Mouse (Mus musculus): ENCODE measurements around the gene Camsap2. TPM values are rescaled to one million over a fixed set of nuclear protein-coding genes. Genes with fewer than 3 reads are reported as not detected.

The Camsap2 gene
- polyA plus RNA-seq, 1 experiment from 2014 or later, result 27.5 TPM

DNA sequence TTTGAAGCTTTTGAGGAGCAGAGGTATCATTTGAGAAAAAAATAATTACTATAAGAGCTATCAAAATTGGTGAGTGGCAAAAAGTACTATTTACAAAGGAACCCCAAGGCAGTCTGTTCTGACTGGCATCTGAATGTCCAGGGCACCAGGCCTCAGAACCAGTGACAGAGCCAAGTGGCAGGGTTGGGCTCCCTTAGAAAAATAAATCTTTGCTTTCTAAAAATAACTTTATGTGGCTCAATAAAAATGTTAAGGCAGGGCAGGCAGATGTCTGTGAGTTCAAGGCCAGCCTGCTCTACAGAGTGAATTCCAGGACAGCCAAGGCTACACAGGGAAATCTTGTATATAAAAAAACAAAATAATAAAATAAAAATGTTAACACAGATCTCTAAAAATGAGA is 51.9 kb downstream of the Camsap2 start:
- no peak overlapping the region for H3K4me3 ChIP-seq
- H3K36me3 ChIP-seq, result peaks cover 14% of the 10 kb centered on the region
- no peak overlapping the region for H3K27ac ChIP-seq (replicated peaks)
- no peaks in the 10 kb centered on the region for H3K9me3 ChIP-seq
- H3K27me3 ChIP-seq, result no peaks in the 10 kb centered on the region
- H3K4me2 ChIP-seq, result no peak overlapping the region
- peaks cover 7% of the 10 kb centered on the region; the same call in 1 of the 2 replicates for H3K4me1 ChIP-seq (replicated peaks)
- ATAC-seq (ENCODE audit: low read depth), result no peak
- H3K9ac ChIP-seq, result no peak overlapping the region

DNA sequence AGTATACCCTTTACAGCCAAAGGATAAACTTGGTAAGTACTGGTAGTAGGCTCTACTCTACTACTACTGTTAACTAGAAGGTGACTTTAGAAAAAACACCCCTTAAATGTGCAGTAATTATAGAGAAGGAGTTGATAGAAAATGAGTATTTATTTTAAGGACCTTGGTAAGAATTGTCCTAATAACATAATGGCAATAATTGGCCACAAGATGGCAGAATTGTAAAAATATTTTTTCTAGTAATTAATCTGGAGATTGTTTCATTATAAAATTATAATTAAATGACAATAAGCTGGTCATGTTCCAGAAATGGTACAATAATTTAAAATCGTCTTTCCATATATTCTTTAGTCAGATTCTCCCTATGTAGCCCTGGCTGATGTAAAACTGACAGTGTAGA is 56.1 kb downstream of the Camsap2 start:
- H3K27me3 ChIP-seq, result no peaks in the 10 kb centered on the region
- ATAC-seq (ENCODE audit: low read depth), result no peak
- no peaks in the 10 kb centered on the region for H3K9me3 ChIP-seq
- H3K4me3 ChIP-seq, result no peak overlapping the region
- WGBS, result 83% methylated on average over 1 of the region's 1 CpGs
- H3K9ac ChIP-seq, result no peak overlapping the region
- H3K36me3 ChIP-seq, result peaks cover 22% of the 10 kb centered on the region
- H3K4me2 ChIP-seq, result no peak overlapping the region
- no peak overlapping the region for H3K27ac ChIP-seq (replicated peaks)
- no peaks in the 10 kb centered on the region for H3K4me1 ChIP-seq (replicated peaks)

DNA sequence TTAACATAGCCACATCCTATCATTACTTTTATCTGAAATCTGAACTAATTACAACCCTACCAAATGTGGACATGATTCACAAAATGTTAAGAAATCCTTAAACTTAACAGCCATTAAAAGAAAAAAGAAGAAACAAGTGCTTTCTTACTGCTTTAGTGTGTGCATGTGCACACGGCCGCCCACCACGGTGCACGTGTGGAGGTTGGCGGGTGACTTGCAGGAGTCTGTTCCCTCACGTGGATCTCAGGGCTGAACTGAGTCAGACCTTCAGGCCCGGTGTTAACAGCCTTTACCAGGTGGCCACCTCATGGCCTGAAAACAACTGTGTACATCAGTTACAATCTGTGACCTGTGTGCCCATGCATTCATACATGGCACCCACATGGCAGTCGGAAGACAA is 68.5 kb downstream of the Camsap2 start:
- Histone ChIP-seq H3K9ac (no peak overlapping the region), H3K9me3 (no peaks in the 10 kb centered on the region), H3K4me3 (no peak overlapping the region), H3K4me1 (replicated peaks) (no peaks in the 10 kb centered on the region), H3K27ac (replicated peaks) (no peak overlapping the region), H3K4me2 (no peak overlapping the region), H3K36me3 (peaks cover 91% of the 10 kb centered on the region), H3K27me3 (no peaks in the 10 kb centered on the region)
- 96% methylated on average over 8 of the region's 8 CpGs for WGBS
- no peak for ATAC-seq (ENCODE audit: low read depth)

DNA sequence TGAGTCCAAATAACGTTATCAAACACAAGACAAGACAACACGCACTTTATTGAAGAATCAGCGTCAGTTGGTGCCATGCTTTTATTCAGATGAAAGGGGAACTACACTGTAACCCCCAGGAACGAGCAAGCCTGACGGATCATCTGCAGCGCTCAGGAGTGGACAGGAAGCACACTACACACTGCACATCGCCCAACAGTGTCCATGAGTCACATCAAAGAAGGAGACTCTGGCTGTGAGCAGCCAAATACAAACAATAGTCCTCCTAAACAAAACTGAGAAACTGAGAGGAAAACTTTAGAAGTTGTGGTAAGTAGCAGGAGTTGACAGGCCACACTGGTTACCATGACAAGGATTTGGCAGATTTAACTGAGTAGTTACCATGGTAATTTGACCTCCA is 77.7 kb downstream of the Camsap2 start:
- no peak for ATAC-seq (ENCODE audit: low read depth)

DNA sequence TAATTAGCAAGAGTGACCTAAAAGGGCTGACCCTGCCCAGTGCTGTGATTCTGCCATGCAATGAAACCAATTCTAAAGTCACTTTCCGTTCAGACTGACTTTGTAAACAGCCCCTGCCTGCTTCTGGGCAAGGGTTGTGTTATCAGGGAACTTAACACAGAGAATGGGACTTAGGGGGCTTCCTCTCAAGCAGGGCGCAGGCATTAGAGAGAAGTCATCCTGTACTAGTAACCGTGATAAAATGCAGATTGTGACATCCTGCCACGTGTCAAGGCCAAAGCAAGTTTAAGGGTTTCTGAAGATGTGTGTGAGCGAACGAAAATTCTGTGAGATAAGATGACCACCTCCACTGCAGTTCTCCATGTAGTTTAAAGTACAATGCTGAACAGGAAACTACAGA is 79.8 kb downstream of the Camsap2 start:
- WGBS, result 70% methylated on average over 6 of the region's 6 CpGs
- H3K27me3 ChIP-seq, result peaks cover 17% of the 10 kb centered on the region
- no peak overlapping the region for H3K4me3 ChIP-seq
- no peak for ATAC-seq (ENCODE audit: low read depth)
- H3K9me3 ChIP-seq, result no peaks in the 10 kb centered on the region
- no peak overlapping the region for H3K27ac ChIP-seq (replicated peaks)
- H3K4me1 ChIP-seq (replicated peaks), result peaks cover 2% of the 10 kb centered on the region; the same call in 1 of the 2 replicates
- H3K36me3 ChIP-seq, result peaks cover 28% of the 10 kb centered on the region
- H3K4me2 ChIP-seq, result no peak overlapping the region
- H3K9ac ChIP-seq, result no peak overlapping the region

More for the DNA sequence above, 77.7 kb downstream of the Camsap2 start:
- H3K27me3 ChIP-seq, result no peaks in the 10 kb centered on the region
- 74% methylated on average over 7 of the region's 7 CpGs for WGBS
- H3K36me3 ChIP-seq, result peaks cover 49% of the 10 kb centered on the region
- H3K4me1 ChIP-seq (replicated peaks), result no peaks in the 10 kb centered on the region
- no peak overlapping the region for H3K4me2 ChIP-seq
- no peak overlapping the region for H3K4me3 ChIP-seq
- H3K27ac ChIP-seq (replicated peaks), result no peak overlapping the region
- no peaks in the 10 kb centered on the region for H3K9me3 ChIP-seq
- H3K9ac ChIP-seq, result no peak overlapping the region

DNA sequence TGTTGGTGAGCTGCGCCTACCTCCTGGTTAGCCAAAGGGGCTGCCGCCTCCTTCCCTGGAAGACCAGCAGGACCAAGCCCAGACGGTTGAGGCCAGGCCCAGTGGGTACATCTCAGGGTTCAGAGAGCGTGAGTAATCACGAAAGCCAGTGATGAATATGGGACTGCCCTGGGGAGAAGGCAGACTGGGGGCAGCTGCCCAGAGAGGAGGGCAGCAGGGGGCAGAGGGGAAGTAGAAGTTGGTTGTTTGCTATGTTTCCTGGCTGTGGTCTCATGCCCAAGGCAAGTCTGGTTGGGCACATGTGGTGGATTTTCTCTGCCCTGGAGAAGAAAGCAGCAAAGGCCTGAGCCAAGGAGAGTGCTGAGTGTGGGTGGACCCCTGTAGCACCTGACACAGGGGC is 82.5 kb downstream of the Camsap2 start:
- Histone ChIP-seq H3K9me3 (no peaks in the 10 kb centered on the region), H3K36me3 (peaks cover 8% of the 10 kb centered on the region), H3K9ac (no peak overlapping the region), H3K4me1 (replicated peaks) (peaks cover 21% of the 10 kb centered on the region), H3K4me3 (no peak overlapping the region), H3K4me2 (no peak overlapping the region), H3K27ac (replicated peaks) (no peak overlapping the region), H3K27me3 (peaks cover 45% of the 10 kb centered on the region)
- ATAC-seq (ENCODE audit: low read depth), result no peak
- 81% methylated on average over 5 of the region's 5 CpGs for WGBS

DNA sequence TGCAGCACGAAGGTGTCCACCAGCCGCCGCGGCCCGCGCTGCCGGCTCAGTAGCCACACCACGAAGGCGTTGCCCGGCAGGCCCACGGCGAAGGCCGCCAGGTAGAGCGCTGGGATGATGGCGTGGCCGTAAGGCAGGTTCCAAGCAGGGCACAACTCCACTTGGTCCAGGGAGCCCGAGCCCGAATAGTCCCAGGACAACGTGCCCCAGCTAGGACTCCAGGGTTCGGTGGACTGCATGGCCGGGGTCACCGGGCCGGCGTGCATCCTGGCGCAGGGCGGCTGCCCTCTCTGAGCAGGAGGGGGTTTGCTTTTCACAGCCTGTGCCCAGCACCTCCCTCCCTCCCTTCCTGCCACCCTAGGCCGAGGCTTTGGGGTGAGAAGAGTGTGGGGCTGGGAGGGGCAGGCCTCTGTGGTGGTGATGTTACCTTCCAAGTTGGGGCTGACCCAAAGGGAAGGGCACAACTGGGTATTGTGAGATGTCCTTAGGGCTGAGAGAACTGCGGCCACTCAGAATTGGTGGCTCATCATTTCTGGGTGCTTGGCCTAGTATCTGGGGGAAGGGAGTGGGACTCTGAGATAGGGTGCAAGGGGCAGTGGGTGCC is 85.2 kb downstream of the Camsap2 start, which contains the start of gene Gpr25:
Gene Gpr25 (minus strand): TSS at position 239 of the 604 bp plus-strand sequence.
- Histone ChIP-seq H3K27ac (replicated peaks) (0 out of 2 replicates have a peak within 1 kb of the TSS, but pooled peaks have one; percentile 1), H3K4me1 (replicated peaks) (peaks cover 24% of the 10 kb centered on the region), H3K4me2 (peak within 1 kb of the TSS; percentile 79), H3K36me3 (no peaks in the 10 kb centered on the region), H3K27me3 (peaks cover 64% of the 10 kb centered on the region), H3K4me3 (peak within 1 kb of the TSS; percentile 52), H3K9me3 (no peaks in the 10 kb centered on the region), H3K9ac (peak within 1 kb of the TSS; percentile 74)
- 9% methylated on average over 28 of the region's 28 CpGs for WGBS
- ATAC-seq (ENCODE audit: low read depth), result peak; percentile 50

DNA sequence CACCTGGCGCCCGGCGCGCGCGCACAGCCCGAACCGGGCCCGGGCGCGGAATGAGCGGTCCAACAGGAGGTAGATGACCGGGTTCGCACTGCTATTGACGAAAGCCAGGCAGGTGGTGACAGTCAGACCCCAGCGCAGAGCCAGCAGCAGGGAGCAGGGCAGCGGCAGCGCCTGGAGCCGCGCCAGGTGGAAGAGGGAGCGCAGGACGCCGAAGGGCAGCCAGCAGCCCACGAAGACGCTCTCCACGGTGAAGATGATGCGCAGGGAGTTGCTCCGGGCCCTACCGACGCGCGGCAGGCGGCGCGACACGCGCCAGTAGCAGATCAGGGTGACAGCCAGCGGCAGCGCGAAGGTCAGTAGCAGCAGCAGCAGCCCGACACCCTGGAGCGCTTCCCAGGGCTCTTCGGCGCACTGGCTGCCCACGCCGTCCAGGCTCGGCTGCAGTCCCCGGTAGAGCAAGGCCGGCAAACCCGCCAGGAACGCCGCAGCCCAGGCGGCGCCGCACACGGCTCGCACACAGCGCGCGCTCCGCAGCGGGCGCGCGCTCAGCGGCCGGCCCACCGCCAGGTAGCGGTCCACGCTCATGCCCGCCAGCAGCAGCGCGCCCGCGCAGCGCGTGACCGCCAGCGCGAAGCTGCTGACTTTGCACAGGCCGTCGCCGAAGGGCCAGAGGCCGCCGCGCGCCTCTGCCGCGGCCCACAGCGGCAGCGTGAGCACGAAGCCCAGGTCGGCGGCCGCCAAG is 85.8 kb downstream of the Camsap2 start:
- Histone ChIP-seq H3K9ac (peak overlapping the region; percentile 74), H3K4me3 (peak overlapping the region; percentile 52), H3K27me3 (peaks cover 64% of the 10 kb centered on the region), H3K4me1 (replicated peaks) (peaks cover 27% of the 10 kb centered on the region), H3K9me3 (no peaks in the 10 kb centered on the region), H3K4me2 (peak overlapping the region; percentile 79), H3K27ac (replicated peaks) (0 out of 2 replicates have a peak overlapping the region, but pooled peaks have one; percentile 1), H3K36me3 (no peaks in the 10 kb centered on the region)
- peak; percentile 89 for ATAC-seq (ENCODE audit: low read depth)
- WGBS, result under 1% methylated on average over 71 of the region's 95 CpGs

DNA sequence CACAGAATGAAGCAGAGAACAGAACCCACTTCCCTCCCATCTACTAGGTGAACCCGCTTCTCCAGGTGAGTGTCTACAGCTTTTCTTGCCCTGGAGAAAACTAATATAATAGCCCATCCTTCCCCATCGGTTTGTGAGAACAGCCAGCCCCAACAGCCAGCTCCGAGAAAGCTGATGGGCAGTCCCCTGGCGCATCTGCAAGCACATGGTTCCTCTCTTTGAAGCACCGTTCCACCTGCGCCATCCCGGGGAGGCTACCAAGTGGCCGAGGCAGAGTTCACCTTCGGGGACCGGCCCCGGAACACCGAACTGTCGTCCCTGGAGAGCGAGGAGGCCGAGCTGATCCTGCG is 86.4 kb downstream of the Camsap2 start:
- H3K27me3 ChIP-seq, result peaks cover 64% of the 10 kb centered on the region
- no peak overlapping the region for H3K27ac ChIP-seq (replicated peaks)
- no peak for ATAC-seq (ENCODE audit: low read depth)

DNA sequence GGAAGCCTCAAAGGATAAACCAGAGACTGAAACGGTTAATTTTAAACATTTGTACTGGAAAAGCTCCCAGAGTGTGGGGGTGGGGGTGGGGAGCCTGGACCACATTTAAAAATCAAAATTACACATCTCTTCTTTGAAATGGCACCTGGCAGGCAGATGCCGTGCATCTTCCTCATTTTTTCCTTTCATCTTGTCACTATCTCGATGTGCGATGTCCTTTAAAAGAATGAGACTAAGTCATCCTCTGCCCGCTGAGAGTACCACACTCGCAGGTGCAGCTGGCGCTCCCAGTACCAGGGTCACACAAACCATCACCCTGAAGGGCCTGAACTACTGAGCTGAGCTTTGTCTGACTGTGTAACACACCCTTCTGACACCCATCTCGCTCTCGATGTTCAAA is 87.4 kb downstream of the Camsap2 start:
- no peak overlapping the region for H3K4me2 ChIP-seq
- peaks cover 64% of the 10 kb centered on the region for H3K27me3 ChIP-seq
- peaks cover 27% of the 10 kb centered on the region for H3K4me1 ChIP-seq (replicated peaks)
- no peak overlapping the region for H3K27ac ChIP-seq (replicated peaks)
- no peaks in the 10 kb centered on the region for H3K9me3 ChIP-seq
- 74% methylated on average over 9 of the region's 9 CpGs for WGBS
- H3K4me3 ChIP-seq, result no peak overlapping the region
- no peak for ATAC-seq (ENCODE audit: low read depth)
- H3K36me3 ChIP-seq, result no peaks in the 10 kb centered on the region
- no peak overlapping the region for H3K9ac ChIP-seq

More for the DNA sequence above, 86.4 kb downstream of the Camsap2 start:
- Histone ChIP-seq H3K9ac (peak overlapping the region; percentile 74), H3K4me2 (peak overlapping the region; percentile 79), H3K9me3 (no peaks in the 10 kb centered on the region), H3K4me1 (replicated peaks) (peaks cover 27% of the 10 kb centered on the region), H3K36me3 (no peaks in the 10 kb centered on the region), H3K4me3 (peak overlapping the region; percentile 52)
- WGBS, result 1% methylated on average over 16 of the region's 16 CpGs

DNA sequence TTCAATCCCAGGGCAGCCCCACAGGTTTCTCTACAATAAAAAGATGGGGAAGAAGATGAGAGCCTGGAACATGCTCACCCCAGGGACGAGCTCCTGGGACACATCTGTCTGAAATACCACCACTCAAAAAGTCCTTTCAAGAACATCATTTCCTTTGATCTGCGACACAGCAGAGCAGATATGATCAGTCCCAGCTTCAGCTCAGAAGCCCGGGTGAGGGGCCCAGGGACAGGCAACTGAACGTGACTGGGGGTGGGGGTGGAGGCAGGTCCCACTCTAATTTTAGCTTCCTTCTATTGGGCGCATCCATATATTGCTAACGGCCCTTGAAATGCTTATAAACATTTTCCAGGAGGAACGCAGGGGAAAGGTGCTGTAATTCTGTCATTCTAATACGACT is 90.2 kb downstream of the Camsap2 start:
- ATAC-seq (ENCODE audit: low read depth), result no peak
- WGBS, result 35% methylated on average over 8 of the region's 8 CpGs
- no peak overlapping the region for H3K4me3 ChIP-seq
- no peaks in the 10 kb centered on the region for H3K9me3 ChIP-seq
- H3K4me2 ChIP-seq, result no peak overlapping the region
- H3K36me3 ChIP-seq, result no peaks in the 10 kb centered on the region
- no peak overlapping the region for H3K9ac ChIP-seq
- peaks cover 21% of the 10 kb centered on the region for H3K4me1 ChIP-seq (replicated peaks)
- peaks cover 42% of the 10 kb centered on the region for H3K27me3 ChIP-seq
- H3K27ac ChIP-seq (replicated peaks), result no peak overlapping the region

DNA sequence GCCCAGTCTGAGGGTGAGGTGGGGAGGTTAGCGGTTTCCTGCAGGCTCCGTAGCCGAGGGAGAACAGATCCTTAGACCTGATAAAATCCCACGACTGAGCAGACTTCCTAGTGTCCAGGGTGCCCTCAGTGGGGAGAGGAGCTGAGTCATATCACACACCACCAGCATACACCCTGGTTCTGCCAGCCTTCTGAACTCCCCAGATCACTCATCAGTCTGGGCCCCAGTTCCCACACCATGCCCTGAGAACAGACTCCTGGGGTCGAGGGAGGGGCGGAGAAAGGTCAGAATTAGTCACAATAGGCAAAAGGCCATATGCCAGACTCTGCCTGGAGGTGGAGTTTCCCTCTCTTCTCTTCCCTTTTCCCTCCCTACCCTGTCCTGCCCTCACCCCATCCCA is 90.7 kb downstream of the Camsap2 start:
- Histone ChIP-seq H3K9me3 (no peaks in the 10 kb centered on the region), H3K27ac (replicated peaks) (no peak overlapping the region), H3K4me1 (replicated peaks) (peaks cover 16% of the 10 kb centered on the region), H3K36me3 (no peaks in the 10 kb centered on the region), H3K4me2 (no peak overlapping the region), H3K4me3 (no peak overlapping the region), H3K27me3 (peaks cover 38% of the 10 kb centered on the region), H3K9ac (no peak overlapping the region)
- no peak for ATAC-seq (ENCODE audit: low read depth)
- 37% methylated on average over 6 of the region's 6 CpGs for WGBS

Measured in neural tube, embryonic 13.5 days (tissue).